Mouse (Mus musculus): ENCODE results near the gene Fam131a. TPM values are rescaled to one million over a fixed set of nuclear protein-coding genes. Genes with fewer than 3 reads are reported as not detected.
"Not testable (repeated sequence)": the region's sequence is repeated elsewhere in the genome, so short reads cannot be mapped to it uniquely, and the experiment has no call there.

Gene Fam131a
- total and polyA plus RNA-seq, 2 experiments from 2014 or later: 8.7 to 25.5 TPM

DNA sequence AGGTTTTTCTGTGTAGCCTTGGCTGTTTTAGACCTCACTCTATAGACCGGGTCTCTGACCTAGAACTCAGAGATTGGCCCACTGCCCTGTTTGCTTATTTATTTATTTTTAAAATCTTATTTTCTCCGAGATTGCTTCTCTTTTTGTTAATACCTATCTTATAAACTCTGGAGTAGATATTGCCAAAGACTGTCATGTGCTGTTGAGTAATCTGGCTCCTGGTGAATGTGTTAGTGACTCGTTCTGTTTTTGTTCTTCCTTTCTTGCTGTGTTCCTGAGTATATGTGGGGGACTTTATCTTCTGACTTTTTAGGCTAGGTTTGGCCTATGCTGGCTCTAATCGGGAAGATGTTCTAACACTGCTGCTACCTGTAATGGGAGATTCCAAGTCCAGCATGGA lies 35.4 kb upstream of the Fam131a start:
- Histone ChIP-seq H3K9me3 (replicated peaks; ENCODE audit: control insufficient read depth, low read length) (no peaks in the 10 kb centered on the region), H3K9ac (replicated peaks; ENCODE audit: low read depth, low read length) (no peak overlapping the region), H3K4me2 (ENCODE audit: low read depth, low read length) (no peak overlapping the region), H3K27ac (ENCODE audit: low read depth) (no peak overlapping the region), H3K4me1 (ENCODE audit: control insufficient read depth, insufficient read depth) (peaks cover 5% of the 10 kb centered on the region; the same call in 1 of the 2 replicates), H3K36me3 (replicated peaks; ENCODE audit: control insufficient read depth, insufficient read depth, low read length) (peaks cover 84% of the 10 kb centered on the region), H3K4me3 (ENCODE audit: low read depth, low read length) (no peak overlapping the region), H3K27me3 (ENCODE audit: control insufficient read depth, insufficient read depth, low read length) (no peaks in the 10 kb centered on the region)
- no peak for DNase-seq (ENCODE audit: low spot score)
- no peak for TF ChIP-seq EP300 (IDR thresholded peaks at IDR 0.05; ENCODE audit: low read depth)
- no peak for TF ChIP-seq CTCF (IDR thresholded peaks at IDR 0.05; ENCODE audit: low read depth)
- 84% methylated on average over 4 of the region's 4 CpGs for WGBS
- ATAC-seq (ENCODE audit: insufficient read depth, low read depth): no peak

DNA sequence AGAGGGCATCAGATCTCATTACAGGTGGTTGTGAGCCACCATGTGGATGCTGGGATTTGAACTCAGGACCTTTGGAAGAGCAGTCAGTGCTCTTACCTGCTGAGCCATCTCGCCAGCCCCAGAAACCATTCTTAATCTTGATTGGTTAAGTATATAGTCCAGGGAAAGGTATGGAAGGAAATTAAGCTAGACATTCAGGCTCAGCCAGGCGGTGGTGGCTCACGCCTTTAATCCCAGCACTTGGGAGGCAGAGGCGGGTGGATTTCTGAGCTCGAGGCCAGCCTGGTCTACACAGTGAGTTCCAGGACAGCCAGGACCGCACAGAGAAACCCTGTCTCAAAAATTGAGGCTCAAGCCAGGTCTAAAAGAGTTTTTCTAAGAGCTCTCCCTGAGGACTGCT lies 25.0 kb upstream of the Fam131a start, which contains the start of gene Eif4g1:
Gene Eif4g1, plus strand, starts transcription at position 301 of the 400 bp plus-strand sequence.
- not testable (repeated sequence) for H3K9me3 ChIP-seq (replicated peaks; ENCODE audit: control insufficient read depth, low read length); H3K9ac ChIP-seq (replicated peaks; ENCODE audit: low read depth, low read length); H3K27ac ChIP-seq (ENCODE audit: low read depth); H3K36me3 ChIP-seq (replicated peaks; ENCODE audit: control insufficient read depth, insufficient read depth, low read length); ATAC-seq (ENCODE audit: insufficient read depth, low read depth); DNase-seq (ENCODE audit: low spot score); H3K4me1 ChIP-seq (ENCODE audit: control insufficient read depth, insufficient read depth); H3K27me3 ChIP-seq (ENCODE audit: control insufficient read depth, insufficient read depth, low read length); H3K4me3 ChIP-seq (ENCODE audit: low read depth, low read length); H3K4me2 ChIP-seq (ENCODE audit: low read depth, low read length)
- WGBS: 86% methylated on average over 3 of the region's 6 CpGs

DNA sequence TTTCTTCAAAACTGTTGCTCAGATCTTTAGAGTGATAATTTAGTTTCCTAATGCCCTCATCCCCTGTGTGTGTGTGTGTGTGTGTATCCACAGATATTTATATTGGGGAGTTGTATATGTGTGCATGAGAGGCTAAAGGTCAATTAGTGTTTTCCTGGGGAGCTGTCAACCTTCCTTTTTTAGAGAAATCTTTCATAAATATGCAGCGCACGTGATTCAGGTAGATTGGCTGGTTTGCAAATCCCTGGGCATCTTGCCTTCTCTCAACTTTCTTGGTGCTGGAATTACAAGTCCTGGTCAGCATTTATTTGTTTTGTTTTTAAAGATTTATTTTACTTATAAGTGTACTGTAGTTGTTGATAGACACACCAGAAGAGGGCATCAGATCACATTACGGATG lies 22.8 kb upstream of the Fam131a start:
- ATAC-seq (ENCODE audit: insufficient read depth, low read depth): no peak
- no peak for DNase-seq (ENCODE audit: low spot score)
- Histone ChIP-seq H3K4me2 (ENCODE audit: low read depth, low read length) (no peak overlapping the region), H3K4me3 (ENCODE audit: low read depth, low read length) (no peak overlapping the region), H3K9ac (replicated peaks; ENCODE audit: low read depth, low read length) (no peak overlapping the region), H3K4me1 (ENCODE audit: control insufficient read depth, insufficient read depth) (peaks cover 16% of the 10 kb centered on the region), H3K9me3 (replicated peaks; ENCODE audit: control insufficient read depth, low read length) (no peaks in the 10 kb centered on the region), H3K36me3 (replicated peaks; ENCODE audit: control insufficient read depth, insufficient read depth, low read length) (peaks cover 9% of the 10 kb centered on the region; the same call in 1 of the 2 replicates), H3K27ac (ENCODE audit: low read depth) (no peak overlapping the region), H3K27me3 (ENCODE audit: control insufficient read depth, insufficient read depth, low read length) (no peaks in the 10 kb centered on the region)
- WGBS: 84% methylated on average over 3 of the region's 3 CpGs
- TF ChIP-seq EP300 (IDR thresholded peaks at IDR 0.05; ENCODE audit: low read depth) (no peak), CTCF (IDR thresholded peaks at IDR 0.05; ENCODE audit: low read depth) (no peak)

DNA sequence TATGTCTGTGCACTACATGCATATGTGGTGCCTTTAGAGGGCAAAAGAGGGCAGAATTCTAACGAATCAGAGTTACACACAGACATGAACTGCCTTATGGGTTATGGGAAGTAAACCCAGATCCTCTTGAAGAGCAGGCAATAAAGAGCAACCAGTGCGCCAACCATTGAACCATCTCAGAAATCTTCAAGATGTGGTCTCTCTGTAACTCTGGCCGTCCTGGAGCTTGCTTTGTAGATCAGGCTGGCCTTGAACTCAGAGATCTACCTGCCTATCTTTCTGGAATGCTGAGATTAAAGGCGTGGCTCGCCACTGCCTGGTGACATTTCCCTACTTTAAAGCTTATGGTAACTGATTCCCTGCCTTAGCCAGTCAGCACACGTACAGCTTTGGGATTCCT lies 21.2 kb upstream of the Fam131a start:
- H3K9me3 ChIP-seq (replicated peaks; ENCODE audit: control insufficient read depth, low read length): no peaks in the 10 kb centered on the region
- WGBS: 26% methylated on average over 6 of the region's 6 CpGs
- no peaks in the 10 kb centered on the region for H3K27me3 ChIP-seq (ENCODE audit: control insufficient read depth, insufficient read depth, low read length)
- H3K4me1 ChIP-seq (ENCODE audit: control insufficient read depth, insufficient read depth): peaks cover 16% of the 10 kb centered on the region
- H3K4me2 ChIP-seq (ENCODE audit: low read depth, low read length): peak overlapping the region; percentile 79
- peak overlapping the region; percentile 98 for H3K4me3 ChIP-seq (ENCODE audit: low read depth, low read length)
- no peak for ATAC-seq (ENCODE audit: insufficient read depth, low read depth)
- H3K36me3 ChIP-seq (replicated peaks; ENCODE audit: control insufficient read depth, insufficient read depth, low read length): peaks cover 25% of the 10 kb centered on the region
- no peak for DNase-seq (ENCODE audit: low spot score)
- TF ChIP-seq CTCF (IDR thresholded peaks at IDR 0.05; ENCODE audit: low read depth) (no peak), EP300 (IDR thresholded peaks at IDR 0.05; ENCODE audit: low read depth) (no peak)
- H3K27ac ChIP-seq (ENCODE audit: low read depth): peak overlapping the region; percentile 97; the same call in 1 of the 2 replicates
- no peak overlapping the region for H3K9ac ChIP-seq (replicated peaks; ENCODE audit: low read depth, low read length)

DNA sequence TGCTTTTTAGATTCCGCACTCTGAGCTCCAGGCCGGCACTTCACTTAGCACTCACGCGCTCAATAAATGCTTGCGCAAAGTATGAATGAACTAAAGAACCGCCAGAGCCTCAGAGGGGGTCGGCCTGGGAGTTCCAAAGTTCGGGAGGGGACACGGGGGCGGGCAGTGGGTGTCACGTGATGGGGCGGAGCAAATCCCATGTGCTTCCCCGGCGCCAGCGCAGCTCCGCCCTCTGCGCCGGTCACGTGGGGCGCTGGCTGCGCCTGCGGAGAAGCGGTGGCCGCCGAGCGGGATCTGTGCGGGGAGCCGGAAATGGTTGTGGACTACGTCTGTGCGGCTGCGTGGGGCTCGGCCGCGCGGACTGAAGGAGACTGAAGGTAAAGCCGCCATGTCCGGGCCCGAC lies 20.5 kb upstream of the Fam131a start:
- ATAC-seq (ENCODE audit: insufficient read depth, low read depth): peak; percentile 94

More for the DNA sequence above, 20.5 kb upstream of the Fam131a start:
- Histone ChIP-seq H3K27ac (ENCODE audit: low read depth) (peak overlapping the region; percentile 97), H3K36me3 (replicated peaks; ENCODE audit: control insufficient read depth, insufficient read depth, low read length) (peaks cover 31% of the 10 kb centered on the region), H3K27me3 (ENCODE audit: control insufficient read depth, insufficient read depth, low read length) (no peaks in the 10 kb centered on the region), H3K4me2 (ENCODE audit: low read depth, low read length) (peak overlapping the region; percentile 79), H3K4me3 (ENCODE audit: low read depth, low read length) (peak overlapping the region; percentile 98), H3K4me1 (ENCODE audit: control insufficient read depth, insufficient read depth) (peaks cover 19% of the 10 kb centered on the region), H3K9me3 (replicated peaks; ENCODE audit: control insufficient read depth, low read length) (no peaks in the 10 kb centered on the region), H3K9ac (replicated peaks; ENCODE audit: low read depth, low read length) (peak overlapping the region; percentile 98)
- TF ChIP-seq CTCF (IDR thresholded peaks at IDR 0.05; ENCODE audit: low read depth) (no peak), EP300 (IDR thresholded peaks at IDR 0.05; ENCODE audit: low read depth) (no peak)
- under 1% methylated on average over 32 of the region's 38 CpGs for WGBS
- DNase-seq (ENCODE audit: low spot score): peak; percentile 96
